Mouse (Mus musculus): ENCODE measurements at regions not wholly inside any gene's neighbourhood (a gene's known extent, or its start where the extent isn't known, plus 50 kb on each side); places are given as distances from the start of the nearest gene placed in this dataset.

- no peak for DNase-seq (ENCODE audit: low read depth)
Measured at GRCm38 (mm10) chr15:97577196-97577595, 128.4 kb downstream of the Rpap3 start.

- DNase-seq (ENCODE audit: low read depth), result no peak
Measured at GRCm38 (mm10) chr15:97572639-97573038, 133.0 kb downstream of the Rpap3 start.

GRCm38 (mm10) chr15:97571885-97572284, 133.7 kb downstream of the Rpap3 start:
- no peak for DNase-seq (ENCODE audit: low read depth)

- no peak for DNase-seq (ENCODE audit: low read depth)
Measured at GRCm38 (mm10) chr15:97560096-97560495, 145.5 kb downstream of the Rpap3 start.

- no peak for DNase-seq (ENCODE audit: low read depth)
Measured at GRCm38 (mm10) chr15:97558725-97559124, 146.9 kb downstream of the Rpap3 start.

- DNase-seq (ENCODE audit: low read depth), result no peak
Measured at GRCm38 (mm10) chr15:97548354-97548753, 157.3 kb downstream of the Rpap3 start.

- DNase-seq (ENCODE audit: low read depth), result no peak
Measured at GRCm38 (mm10) chr15:97545034-97545433, 160.6 kb downstream of the Rpap3 start.

- no peak for DNase-seq (ENCODE audit: low read depth)
Measured at GRCm38 (mm10) chr15:97541646-97542045, 164.0 kb downstream of the Rpap3 start.

GRCm38 (mm10) chr15:97536145-97536544, 169.5 kb downstream of the Rpap3 start:
- DNase-seq (ENCODE audit: low read depth), result no peak

- no peak for DNase-seq (ENCODE audit: low read depth)
Measured at GRCm38 (mm10) chr15:97534878-97535277, 170.7 kb downstream of the Rpap3 start.

GRCm38 (mm10) chr15:97533553-97534291, 171.9 kb downstream of the Rpap3 start:
- DNase-seq (ENCODE audit: low read depth), result no peak

GRCm38 (mm10) chr15:97532346-97532910, 173.2 kb downstream of the Rpap3 start:
- DNase-seq (ENCODE audit: low read depth), result no peak

- no peak for DNase-seq (ENCODE audit: low read depth)
Measured at GRCm38 (mm10) chr15:97528291-97529050, 177.2 kb downstream of the Rpap3 start.

- no peak for DNase-seq (ENCODE audit: low read depth)
Measured at GRCm38 (mm10) chr15:97520395-97520794, 185.2 kb downstream of the Rpap3 start.

- no peak for DNase-seq (ENCODE audit: low read depth)
Measured at GRCm38 (mm10) chr15:97519919-97520345, 185.7 kb downstream of the Rpap3 start.

GRCm38 (mm10) chr15:97517926-97518325, 187.7 kb downstream of the Rpap3 start:
- no peak for DNase-seq (ENCODE audit: low read depth)

- no peak for DNase-seq (ENCODE audit: low read depth)
Measured at GRCm38 (mm10) chr15:97517188-97517587, 188.4 kb downstream of the Rpap3 start.

GRCm38 (mm10) chr15:97515773-97516172, 189.9 kb downstream of the Rpap3 start:
- no peak for DNase-seq (ENCODE audit: low read depth)

- no peak for DNase-seq (ENCODE audit: low read depth)
Measured at GRCm38 (mm10) chr15:97507656-97508306, 197.8 kb downstream of the Rpap3 start.

GRCm38 (mm10) chr15:97507176-97507575, 198.4 kb downstream of the Rpap3 start:
- DNase-seq (ENCODE audit: low read depth), result no peak

GRCm38 (mm10) chr15:97505715-97506114, 199.9 kb downstream of the Rpap3 start:
- peak; percentile 73 for DNase-seq (ENCODE audit: low read depth)

- DNase-seq (ENCODE audit: low read depth), result no peak
Measured at GRCm38 (mm10) chr15:97504325-97504724, 201.3 kb downstream of the Rpap3 start.
